Mouse (Mus musculus) heart, adult 2 months (tissue): ENCODE results near the gene Zfp410.
A peak's percentile ranks its signal among the peaks of the same experiment; 100 is the strongest.

Experiments used
- CTCF ChIP-seq: fragments of 200-600 bp; IDR thresholded peaks from 2 replicates; pipeline ENCODE4 v1.8.1; 2022; ENCODE audit warnings: antibody characterized with exemption, mild to moderate bottlenecking, moderate library complexity
- POLR2A ChIP-seq: fragments of 200-500 bp; IDR thresholded peaks from 2 replicates; pipeline ENCODE4 v1.6.1; 2011; ENCODE audit warnings: mild to moderate bottlenecking, low read depth, low read length, control low read depth; ENCODE audit not compliant: insufficient read depth

- TF ChIP-seq CTCF (peak; percentile 68), POLR2A (no peak)
These were observed 30.5 kb downstream of the Zfp410 start for GRCm38 (mm10) chr12:84347192-84347591.
